Mouse (Mus musculus) small intestine, adult 2 months (tissue): ENCODE measurements around the gene Taldo1.

ENCODE experiments used
- CTCF ChIP-seq: fragments of 200-500 bp; IDR thresholded peaks from 2 replicates; pipeline ENCODE4 v1.5.1; 2012; ENCODE audit warnings: low read depth, mild to moderate bottlenecking, control low read depth, inconsistent platforms, low read length, moderate library complexity, mixed read lengths; ENCODE audit not compliant: insufficient replicate concordance, insufficient read length; ENCODE audit errors: extremely low read depth
- POLR2A ChIP-seq: fragments of 200-500 bp; IDR thresholded peaks from 2 replicates; pipeline ENCODE4 v1.6.1; 2012; ENCODE audit warnings: low read depth, mild to moderate bottlenecking, control low read depth, inconsistent platforms, low read length, moderate library complexity

GRCm38 (mm10) chr7:141410631-141411030 is 18.6 kb downstream of the Taldo1 start:
- TF ChIP-seq CTCF (no peak), POLR2A (no peak)
